Comparison of ENCODE assay signal across 35 mouse cellular contexts in genomic region chr16:63069987-63070386, GRCm38 (mm10).
"Had no signal": no experiment of that assay in that cellular context is flagged by ENCODE, and none has a peak within 500 bp of the region (broad histone marks: within the 10 kb centered on the region; RNA-seq: fewer than 3 reads in every experiment).

No protein-coding gene starts in this region.

- H3K9ac ChIP-seq: heart, embryonic 12.5 days; heart, embryonic 13.5 days; heart, embryonic 15.5 days; hindbrain, embryonic 12.5 days; hindbrain, embryonic 13.5 days; hindbrain, embryonic 14.5 days; hindbrain, embryonic 15.5 days; intestine, embryonic 15.5 days; kidney, embryonic 15.5 days had no signal

- H3K4me3 ChIP-seq: heart, adult 2 months; heart, embryonic 10.5 days; heart, embryonic 12.5 days; heart, embryonic 13.5 days; heart, embryonic 15.5 days; hindbrain, embryonic 10.5 days; hindbrain, embryonic 12.5 days; hindbrain, embryonic 13.5 days; hindbrain, embryonic 15.5 days; intestine, embryonic 15.5 days; kidney, embryonic 15.5 days; layer of hippocampus, adult 2 months had no signal

- ATAC-seq: hindbrain, embryonic 16.5 days; hindbrain, postnatal 0 days; inflammation-experienced regulatory T-cells, adult 6 months; intestine, embryonic 15.5 days; intestine, embryonic 16.5 days; intestine, postnatal 0 days had no signal

- DNase-seq: heart, adult 2 months; heart, postnatal 10 days; heart, postnatal 14 days; heart, postnatal 36 days; heart, postnatal 4 days; kidney, adult 11 months; kidney, adult 18-20 months; kidney, adult 2 months; kidney, adult 8-10 months; kidney, adult 9 months; kidney, postnatal 10 days; kidney, postnatal 14 days; kidney, postnatal 25 days; kidney, postnatal 36 days; kidney, postnatal 4 days; layer of hippocampus, adult 9-11 months had no signal

- H3K27me3 ChIP-seq: heart, embryonic 12.5 days; heart, embryonic 13.5 days; heart, embryonic 15.5 days; hindbrain, embryonic 12.5 days; hindbrain, embryonic 13.5 days; hindbrain, embryonic 15.5 days; intestine, embryonic 15.5 days; kidney, embryonic 15.5 days had no signal

- H3K4me2 ChIP-seq: heart, embryonic 11.5 days; heart, embryonic 12.5 days; heart, embryonic 13.5 days; heart, embryonic 15.5 days; hindbrain, embryonic 12.5 days; hindbrain, embryonic 13.5 days; hindbrain, embryonic 14.5 days; hindbrain, embryonic 15.5 days; intestine, embryonic 15.5 days; kidney, embryonic 15.5 days had no signal

- H3K9me3 ChIP-seq: heart, embryonic 10.5 days; heart, embryonic 12.5 days; heart, embryonic 13.5 days; heart, embryonic 15.5 days; hindbrain, embryonic 10.5 days; hindbrain, embryonic 12.5 days; hindbrain, embryonic 13.5 days; hindbrain, embryonic 15.5 days; intestine, embryonic 15.5 days; kidney, embryonic 15.5 days had no signal

- H3K27ac ChIP-seq: heart, adult 2 months; heart, embryonic 10.5 days; heart, embryonic 13.5 days; heart, embryonic 15.5 days; hindbrain, embryonic 10.5 days; hindbrain, embryonic 12.5 days; hindbrain, embryonic 13.5 days; hindbrain, embryonic 14.5 days; hindbrain, embryonic 15.5 days; hindbrain, postnatal 0 days; intestine, embryonic 15.5 days; kidney, embryonic 15.5 days; kidney, postnatal 0 days; layer of hippocampus, adult 2 months had no signal

- H3K4me1 ChIP-seq: heart, embryonic 10.5 days; heart, embryonic 12.5 days; heart, embryonic 13.5 days; heart, embryonic 15.5 days; hindbrain, embryonic 10.5 days; hindbrain, embryonic 12.5 days; hindbrain, embryonic 13.5 days; hindbrain, embryonic 15.5 days; intestine, embryonic 15.5 days; kidney, embryonic 15.5 days had no signal

- H3K36me3 ChIP-seq: heart, embryonic 10.5 days; heart, embryonic 12.5 days; heart, embryonic 13.5 days; heart, embryonic 15.5 days; hindbrain, embryonic 10.5 days; hindbrain, embryonic 12.5 days; hindbrain, embryonic 13.5 days; hindbrain, embryonic 15.5 days; intestine, embryonic 15.5 days; kidney, embryonic 15.5 days had no signal
